Mouse (Mus musculus) telencephalon, adult 2 months (tissue): ENCODE data around the gene Lrp1.

ENCODE experiments used
- DNase-seq: peaks from one replicate; pipeline ENCODE4 v3.0.0-alpha.2; 2011; ENCODE audit warnings: low read depth, low spot score

Lrp1 gene

DNA sequence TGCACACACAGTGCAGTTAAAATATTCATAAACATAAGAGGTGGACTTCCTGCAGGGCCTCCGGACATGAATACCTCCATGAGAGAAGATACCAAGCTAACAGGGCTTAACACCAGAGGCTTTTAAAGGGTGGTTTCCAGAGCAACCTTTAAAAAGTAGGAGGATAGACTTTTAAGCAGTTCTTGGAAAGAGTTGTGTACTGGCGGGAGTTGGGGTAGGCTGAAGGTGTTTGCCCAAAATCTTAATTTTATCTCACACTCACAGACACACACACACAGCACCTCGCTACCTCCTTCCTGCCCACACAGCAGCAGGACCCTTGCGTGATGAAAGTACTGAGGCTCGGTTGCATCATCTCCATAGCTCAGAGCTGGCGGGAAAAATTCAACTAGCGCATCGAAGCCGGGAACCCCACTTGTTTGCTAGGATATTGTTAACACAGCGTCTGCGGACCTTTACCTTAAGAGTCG is 99.3 kb downstream of the Lrp1 start:
- no peak for DNase-seq

DNA sequence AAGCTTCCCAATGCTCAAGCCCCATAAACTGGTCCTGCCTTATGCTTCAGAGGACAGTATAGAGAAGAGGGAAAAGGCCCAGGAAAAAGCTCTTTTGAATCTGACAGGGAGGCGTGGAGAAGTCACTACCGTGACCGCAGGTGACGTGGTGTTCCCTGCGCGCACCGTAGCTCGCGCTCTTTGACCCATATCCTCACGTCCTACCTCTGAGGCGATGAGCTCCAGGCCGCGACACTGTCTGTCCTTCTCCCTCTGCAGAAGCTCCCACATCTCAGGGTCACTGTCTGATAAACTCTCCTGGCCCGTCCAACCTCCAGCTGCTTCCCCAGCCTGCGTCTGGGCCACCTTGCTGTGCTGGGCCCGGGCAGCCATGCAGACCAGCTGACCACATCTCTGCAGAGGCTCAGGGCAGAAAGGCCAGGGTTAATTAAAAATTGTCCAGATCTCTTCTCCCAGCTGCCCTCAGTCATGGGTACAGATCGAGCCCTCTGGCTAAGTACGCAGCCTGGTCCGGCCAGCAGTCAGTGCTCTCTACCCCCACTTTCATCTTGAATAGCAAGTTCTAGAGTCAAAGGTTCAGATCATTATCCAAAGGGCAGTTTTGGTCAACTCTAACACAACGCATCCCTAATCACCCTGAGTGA is 100.1 kb downstream of the Lrp1 start:
- DNase-seq, result no peak

DNA sequence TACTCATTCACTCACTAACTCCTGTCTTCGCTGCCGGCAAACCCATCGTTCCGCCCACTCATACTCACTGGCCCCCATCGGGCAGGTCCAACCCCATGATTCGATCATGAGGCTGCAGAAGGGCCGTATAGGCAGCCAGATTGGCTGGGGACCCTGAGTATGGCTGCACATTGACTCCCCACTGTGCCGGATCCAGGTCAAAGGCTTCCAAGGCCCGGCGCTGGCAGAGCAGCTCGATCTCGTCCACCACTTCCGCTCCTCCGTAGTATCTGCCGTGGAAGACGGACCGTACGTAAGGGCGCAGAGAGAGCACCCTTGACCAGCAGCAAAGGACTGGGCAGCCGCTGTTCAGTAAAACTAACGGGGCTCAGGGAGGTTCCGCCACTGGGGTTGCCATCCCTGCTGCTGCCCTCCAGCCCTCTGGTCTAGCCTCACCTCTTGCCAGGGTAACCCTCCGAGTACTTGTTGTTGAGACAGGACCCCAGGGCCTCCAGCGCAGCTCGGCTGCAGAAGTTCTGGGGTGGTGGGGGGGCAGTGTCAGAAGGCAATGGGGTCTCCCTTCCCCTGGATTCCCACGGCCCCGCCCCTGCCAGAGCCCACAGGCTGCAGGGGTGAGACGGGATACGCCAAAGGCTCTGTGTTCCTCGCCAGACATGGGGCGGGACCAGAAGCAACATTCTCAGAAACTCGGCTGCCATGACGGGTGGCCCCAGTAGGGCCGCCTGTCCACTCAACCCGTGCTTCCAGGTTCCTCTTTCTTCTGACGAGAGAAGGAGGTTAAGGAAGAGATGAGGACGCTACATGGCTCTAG is 100.8 kb downstream of the Lrp1 start:
- no peak for DNase-seq

DNA sequence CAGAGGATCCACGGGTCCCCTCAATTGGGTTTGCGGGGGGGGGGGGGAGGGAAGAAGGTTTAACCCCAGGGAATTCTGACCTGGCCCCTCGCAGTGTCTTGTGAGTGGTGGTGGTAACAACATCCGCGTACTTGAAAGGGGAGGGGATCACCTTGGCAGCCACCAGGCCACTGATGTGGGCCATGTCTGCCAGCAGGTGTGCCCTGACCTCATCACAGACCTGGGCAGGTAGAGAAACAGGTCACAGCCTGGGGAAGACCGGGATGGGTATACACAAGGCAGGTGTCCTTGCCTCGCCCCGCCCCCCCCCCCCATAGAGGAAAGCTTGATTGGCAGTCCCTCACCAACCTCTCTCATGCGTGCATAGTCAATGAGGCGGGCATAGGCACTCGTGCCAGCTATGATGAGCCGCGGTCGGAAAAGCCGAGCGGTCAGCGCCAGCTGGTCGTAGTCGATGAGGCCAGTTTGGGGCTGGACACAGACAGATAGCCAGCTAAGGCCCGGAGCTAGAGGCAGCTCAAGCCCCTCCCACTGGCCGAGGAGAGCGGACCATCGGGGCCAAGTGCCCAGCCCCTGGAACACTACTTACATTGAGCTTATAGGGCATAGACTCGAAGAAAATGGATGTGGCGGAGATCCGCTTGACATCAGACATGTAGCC is 101.8 kb downstream of the Lrp1 start:
- DNase-seq, result no peak

DNA sequence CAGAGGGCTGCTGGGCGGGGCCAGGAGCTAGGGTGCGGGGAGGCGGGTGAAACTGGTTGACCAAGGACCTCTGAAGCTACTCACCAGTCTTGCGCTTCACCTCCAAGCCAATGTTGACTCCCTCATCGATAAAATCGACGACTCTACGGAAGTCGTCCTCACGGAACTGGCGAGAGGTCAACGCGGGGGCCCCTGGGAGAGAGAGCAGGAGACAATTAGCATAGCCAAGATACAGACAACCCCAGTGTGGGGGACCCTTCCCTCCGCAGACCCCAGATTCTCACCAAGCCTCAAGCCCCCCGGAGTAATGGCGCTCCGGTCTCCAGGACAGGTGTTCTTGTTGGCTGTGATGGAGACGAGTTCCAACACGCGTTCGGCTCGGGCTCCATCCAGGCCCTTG is 103.0 kb downstream of the Lrp1 start:
- no peak for DNase-seq

DNA sequence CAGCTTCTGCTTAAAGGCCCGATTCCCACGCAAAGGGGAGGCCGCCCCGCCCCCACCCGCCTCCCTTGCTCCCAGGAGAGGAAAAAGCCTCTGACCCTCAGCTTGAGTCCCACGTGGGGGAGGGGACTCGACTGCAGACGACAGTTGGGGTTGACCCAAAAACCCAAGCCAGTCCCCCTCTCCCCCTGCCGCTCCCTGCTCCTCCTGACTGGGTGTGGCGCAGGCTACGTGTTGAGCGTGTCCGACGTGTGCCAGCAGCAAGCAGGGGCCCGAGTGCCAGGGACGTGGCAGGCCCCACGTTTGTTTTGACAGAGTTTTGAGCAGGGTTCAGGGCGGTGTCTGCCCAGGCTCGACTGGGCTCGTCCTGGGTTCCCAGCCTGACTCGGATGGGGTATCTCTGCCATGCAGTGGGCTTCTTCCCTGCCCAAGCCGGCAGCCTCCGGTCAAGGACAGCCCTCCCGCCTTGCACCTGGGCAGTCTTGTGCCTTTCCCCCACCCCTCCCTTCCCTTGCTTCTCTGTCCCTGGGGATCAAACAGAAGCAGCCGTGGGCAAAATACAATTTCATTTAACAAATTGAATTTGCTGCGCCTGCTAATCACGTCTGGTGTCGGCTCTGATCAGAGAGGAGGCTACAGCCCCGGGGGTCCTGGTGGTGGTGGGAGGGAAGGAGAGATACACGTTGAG is 104.2 kb downstream of the Lrp1 start:
- no peak for DNase-seq

DNA sequence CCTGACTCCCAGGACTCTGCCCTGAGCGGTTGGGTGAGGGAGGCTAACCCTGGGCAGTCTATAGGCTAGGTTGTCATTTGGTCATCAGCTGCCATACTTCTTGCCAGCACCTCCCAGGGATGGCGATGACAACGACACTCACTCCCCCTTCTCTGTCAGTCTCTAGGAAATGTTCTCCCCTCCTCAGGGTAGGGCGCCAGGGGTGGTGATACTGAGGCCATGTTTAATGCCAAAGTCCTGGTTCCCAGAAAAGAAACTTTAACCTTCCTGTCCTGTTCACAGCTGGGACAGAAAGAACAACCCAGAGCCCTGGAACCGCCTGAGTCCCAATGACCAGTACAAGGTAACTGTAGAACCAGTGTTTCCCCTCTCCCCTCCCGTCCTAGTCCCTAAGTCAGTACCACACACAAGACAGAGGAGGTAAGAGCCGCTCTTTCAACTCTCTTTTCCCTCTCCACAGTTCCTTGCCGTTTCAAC is 104.9 kb downstream of the Lrp1 start:
- no peak for DNase-seq

DNA sequence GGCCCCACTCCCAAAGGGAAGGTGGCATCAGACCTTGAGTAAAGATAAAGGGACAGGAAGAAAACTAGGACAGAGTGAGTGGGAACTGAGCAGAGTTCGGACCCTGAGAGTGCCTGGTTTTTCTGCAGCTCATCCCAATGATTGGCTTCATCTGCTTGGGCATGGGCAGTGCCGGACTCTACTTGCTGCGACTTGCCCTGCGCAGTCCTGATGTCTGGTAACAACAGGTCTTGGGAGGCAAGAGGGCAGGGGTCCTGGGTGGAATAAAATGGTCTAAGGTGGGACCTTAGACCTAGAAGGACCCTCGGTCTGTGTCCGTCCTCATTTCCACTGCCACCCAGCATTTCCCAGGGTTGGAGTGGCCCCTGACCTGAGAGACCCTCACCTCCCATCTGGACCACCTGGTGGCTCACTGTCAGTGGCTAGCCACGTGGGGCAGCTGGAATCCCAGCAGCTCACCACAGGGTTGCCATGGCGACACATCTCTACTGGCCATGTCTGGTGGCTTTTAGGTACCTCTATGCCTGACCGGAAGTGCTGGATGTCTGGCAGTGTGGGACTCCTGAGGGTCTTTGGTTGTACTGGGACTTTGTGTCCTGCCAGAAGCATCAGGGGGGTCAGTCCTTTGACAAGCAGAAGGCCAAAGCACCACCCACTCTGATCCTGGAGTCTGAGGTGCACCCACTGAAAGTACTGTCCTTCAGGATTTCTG is 105.5 kb downstream of the Lrp1 start:
- DNase-seq, result no peak

DNA sequence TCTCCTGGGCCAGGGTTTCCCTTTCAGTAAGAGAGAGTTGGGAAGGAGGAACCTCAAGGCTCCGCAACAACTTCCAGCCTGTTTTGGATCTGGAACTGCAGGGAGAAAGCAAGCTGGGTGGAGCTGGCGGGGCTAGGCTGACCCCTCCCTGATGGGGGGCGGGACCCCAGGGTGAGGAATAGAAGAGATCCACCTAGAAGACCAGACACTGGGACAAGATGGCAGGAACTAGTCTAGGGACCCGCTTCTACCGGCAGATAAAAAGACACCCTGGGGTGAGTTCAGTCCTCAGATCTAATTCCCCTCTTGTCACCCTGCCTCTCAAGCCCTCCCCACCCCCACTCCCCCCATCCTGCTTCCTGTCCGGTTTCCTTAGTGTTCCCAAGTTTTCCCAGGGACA is 106.2 kb downstream of the Lrp1 start, which contains the start of gene Ndufa4l2:
TSS of gene Ndufa4l2 (plus strand) at position 204 of the 400 bp plus-strand sequence.
- no peak for DNase-seq

DNA sequence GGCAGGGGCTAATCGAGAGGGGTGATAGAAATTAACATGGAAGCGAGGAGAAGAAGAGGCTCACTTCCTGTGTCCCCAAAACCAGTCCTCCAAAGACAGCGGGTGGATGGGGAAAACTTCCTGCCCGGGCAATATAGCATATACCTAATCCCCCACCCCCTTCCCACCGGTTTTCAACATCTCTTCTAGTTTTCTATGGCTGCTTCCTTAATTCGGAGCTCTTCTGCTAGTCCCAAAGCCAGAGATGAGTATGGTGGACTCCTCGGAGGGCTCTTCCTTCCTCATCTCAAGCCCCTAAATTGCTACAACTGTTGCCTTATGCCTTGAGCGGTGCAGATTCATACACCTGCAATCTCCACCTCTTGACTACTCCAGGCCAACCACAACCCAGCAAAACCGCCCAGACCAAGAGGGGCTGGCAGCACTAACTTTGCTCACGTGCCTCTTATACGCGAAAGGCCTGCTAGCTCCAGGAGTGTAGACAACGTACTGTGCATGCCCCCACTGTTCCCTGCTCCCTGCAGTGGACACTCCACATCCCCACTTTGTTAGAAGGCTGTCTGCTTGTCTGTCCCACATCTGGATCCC is 106.7 kb downstream of the Lrp1 start:
- no peak for DNase-seq

DNA sequence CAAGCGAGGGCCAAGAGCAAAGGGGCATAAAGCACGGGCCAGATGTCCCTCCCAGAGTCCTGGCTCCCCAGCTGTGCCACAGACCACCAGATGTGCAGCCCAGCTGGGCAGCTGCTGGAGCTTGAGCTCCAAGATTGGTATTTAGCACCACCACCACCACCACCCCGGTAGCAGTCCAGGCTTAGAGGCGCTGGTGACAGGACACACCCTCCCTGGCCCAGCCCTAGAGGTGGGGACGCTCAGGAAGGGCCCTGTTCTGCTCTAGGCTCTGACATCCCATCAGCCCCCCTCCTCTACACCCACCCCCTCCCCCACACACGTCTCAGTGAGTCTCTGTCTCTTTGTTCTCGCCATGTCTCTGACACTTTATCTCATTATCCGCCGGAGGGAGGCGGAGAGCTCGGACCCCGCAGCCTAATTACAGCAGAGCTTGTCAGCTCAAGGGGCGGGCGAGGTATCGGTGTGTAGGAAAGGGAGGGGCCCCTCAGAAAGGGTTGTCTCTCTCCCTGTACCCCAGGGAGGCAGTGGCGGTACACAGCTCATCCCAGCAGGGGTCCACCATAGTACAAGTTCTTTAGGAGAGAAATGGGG is 107.4 kb downstream of the Lrp1 start:
- DNase-seq, result no peak

DNA sequence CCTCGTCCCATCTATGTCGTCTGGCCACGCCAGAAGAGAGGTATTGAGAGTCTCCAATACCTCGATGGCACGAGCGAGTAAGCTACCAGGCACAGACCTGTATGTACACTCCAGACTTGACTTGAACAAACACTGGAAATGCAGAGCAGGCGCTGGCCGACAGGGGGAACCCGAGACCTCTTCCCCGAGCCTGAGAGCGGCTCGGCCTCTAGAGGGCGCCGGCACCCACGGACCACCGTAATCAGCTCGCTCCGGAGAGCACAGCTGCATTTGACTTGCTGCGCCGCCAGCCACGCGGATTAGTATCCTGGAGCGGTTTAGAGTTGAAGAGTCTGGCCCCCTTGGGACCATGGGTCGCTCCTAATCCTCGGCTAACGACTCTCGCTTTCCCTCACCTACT is 108.1 kb downstream of the Lrp1 start:
- peak; percentile 81 for DNase-seq

DNA sequence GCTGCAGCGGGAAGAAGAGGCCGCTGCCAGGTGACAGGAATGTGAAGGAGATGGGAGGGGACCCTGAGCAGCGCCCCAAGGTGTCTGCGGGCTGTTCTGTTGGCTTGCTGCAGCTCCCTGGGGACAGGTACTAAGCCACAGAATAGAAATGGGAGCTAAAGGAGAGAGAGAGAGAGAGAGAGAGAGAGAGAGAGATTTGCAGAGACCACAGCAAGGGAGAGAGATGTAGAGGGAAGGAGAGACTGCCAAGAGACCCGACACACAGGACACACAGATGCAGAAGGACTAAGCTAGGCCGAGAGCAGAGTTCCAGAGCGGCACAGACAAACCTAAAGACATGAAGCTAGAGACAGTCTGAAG is 108.7 kb downstream of the Lrp1 start:
- DNase-seq, result no peak

DNA sequence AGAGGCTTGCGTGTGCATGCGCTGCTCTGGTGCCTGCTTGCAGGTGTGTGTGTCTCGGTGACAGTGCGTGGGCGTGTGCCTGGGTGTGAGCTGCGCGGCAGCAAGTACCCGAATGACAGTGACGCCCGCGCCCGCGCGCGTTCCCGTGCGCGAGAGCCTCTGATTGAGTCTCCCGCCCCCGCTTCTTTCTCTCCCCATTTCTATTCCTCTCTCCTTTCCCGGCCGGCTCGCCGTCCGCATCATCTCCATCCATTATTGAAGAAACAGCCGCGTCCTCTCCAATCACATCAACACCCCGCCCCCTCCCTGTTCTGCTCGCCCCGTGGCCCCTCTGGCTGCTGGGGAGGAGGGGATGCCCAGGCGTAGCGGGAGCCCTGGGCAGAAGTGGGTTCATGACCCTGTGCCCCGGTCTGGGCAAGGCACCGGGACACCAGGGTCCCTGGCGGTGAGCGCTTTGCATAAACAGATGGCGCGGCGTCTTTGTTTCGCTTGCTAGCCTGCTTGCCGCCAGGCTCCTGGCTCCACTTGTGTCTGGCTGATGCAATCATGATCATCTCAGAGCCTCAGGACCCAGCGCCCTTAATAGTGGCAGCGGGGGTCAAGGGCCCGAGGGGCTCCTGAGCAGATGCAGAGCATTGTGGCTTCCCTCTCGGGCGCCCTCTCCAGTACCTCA is 109.2 kb downstream of the Lrp1 start:
- DNase-seq, result peak; percentile 91

DNA sequence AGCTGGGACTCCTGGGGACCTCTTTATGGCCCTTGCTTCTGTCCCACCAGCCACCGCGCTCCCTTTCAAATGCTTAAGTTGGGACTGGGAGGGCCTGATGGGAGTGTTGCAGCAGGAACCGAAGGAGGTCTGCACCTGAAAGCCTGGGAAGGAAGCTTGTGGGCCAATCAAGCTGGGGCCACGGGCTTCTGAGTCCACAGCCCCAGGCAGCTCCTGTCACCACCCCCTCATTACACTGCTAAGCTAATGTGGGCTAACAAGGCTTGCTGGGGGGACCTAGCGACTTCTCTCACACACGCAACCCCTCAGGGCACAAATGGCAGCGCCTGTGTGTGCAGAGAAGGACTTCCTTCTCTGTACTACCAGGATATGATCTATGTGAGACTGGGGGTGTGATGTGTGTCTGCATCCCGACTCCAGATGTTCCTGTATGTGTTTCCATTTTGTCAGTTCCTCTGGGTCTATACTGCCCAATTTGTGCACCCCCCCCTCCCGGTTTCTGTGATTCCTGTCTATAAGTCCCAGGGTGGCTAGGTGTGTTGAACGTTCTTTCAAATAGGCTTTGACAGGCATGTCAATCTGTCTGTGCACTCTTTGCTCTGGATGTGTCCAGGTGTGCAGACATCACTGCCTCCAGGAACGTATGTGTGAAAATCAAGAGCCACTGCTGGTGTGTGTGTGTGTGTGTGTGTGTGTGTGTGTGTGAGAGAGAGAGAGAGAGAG is 109.9 kb downstream of the Lrp1 start:
- DNase-seq, result no peak

DNA sequence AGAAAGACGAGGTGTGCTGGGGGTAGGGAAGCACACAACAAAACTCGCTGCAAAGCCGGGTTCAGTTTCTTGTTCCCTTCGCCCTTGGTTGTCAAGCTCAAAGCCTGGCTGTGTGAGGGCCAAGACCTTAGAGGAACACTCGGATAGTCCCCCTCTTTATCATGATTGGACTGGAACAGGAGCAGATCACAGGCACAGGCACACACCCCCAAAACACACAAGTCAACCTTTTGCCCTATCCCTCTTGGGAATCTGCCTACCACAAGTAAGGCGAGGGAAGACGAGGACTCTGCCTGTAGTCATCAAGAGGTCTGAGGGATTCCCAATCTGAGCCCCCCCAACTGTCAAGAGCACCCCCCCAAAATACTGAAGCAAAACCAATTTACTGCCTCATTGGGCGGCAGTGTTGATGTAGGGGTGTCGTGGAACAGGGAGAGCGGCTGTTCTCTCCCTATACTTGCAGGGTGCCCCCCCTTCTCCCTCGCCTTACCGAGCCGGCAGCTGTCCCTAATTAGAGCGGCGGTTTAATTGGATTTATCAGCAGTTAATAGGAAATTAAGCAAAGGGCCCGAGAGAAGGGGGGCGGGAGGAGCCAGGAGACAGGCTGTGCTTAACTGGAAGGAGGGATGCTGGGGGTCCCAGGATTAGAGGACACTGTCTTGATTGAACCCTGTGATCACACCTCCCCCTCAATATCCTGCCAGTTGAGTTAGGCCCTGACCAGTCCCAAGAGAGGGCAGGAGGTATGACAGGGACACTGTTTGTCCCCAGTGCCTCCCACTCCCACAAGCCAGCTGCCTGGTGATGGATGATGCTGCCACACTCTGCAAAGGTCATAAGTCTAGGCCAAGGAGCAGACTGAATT is 110.9 kb downstream of the Lrp1 start:
- no peak for DNase-seq

DNA sequence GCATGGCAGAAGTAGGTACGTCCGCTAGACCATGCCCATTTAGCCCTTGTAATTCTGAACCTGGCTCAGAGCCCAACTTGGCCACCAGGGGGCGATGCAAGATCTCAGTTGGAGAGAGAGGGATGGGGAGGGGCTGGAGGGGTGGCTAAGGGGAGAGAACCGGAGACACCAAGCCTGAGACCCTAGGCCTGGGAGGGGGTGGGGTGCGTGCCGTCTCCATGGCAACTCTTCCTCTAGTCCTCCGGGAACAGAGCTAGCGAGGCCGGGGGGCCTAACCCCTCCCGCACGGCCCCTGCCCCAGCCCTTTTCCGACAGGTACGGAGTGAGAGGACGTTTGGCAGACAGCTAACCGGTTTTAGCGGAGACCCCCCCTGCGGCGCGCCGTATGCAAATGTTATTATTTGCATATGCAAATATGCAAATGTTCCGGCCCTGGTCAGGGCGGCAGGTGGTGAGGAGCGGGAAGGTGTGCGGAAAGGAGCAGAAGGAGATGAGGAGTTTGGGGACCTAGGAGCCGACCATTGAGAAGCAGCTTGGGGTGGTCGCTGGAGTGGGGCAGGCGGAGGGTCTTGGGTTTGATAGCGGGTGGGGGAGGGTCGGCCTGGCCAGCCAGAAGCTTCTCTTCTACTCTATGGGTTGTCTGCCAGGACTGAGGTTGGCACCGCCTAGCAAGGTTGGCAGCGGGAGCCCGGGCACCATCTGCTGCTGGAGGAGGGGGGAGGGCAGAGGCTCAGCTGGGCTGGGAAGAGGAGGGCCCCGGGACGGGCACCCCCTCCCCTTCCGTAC is 111.7 kb downstream of the Lrp1 start:
- DNase-seq, result no peak

DNA sequence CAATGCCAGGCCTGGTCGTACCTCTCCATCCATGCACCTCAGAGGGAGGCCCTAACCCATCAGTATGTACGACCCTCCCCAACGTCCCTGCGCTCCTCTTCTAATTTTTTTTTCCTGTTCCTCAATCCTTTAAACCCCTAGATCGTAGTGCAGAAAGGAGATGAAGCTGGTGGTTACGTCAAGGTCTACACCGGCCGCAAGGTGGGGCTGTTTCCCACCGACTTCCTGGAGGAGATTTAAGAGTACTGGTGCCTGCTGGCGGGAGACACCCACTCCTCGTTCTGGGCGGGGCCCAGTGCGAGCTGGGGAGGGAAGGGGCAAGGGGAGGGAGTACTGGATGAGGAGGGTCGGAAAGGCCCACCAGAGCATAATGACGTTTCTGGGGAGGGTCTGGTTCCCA is 112.7 kb downstream of the Lrp1 start:
- DNase-seq, result no peak
